Mouse (Mus musculus) neural tube, embryonic 13.5 days (tissue): ENCODE results near the gene Rhoq. TPM values are rescaled to one million over a fixed set of nuclear protein-coding genes. Genes with fewer than 3 reads are reported as not detected.
A peak's percentile ranks its signal among the peaks of the same experiment; 100 is the strongest.

ENCODE experiments used
- ATAC-seq: fragments of 200-750 bp; cut with Nextera tagmentation; 2 replicates; pipeline ENCODE4 v1.8.0; 2017; ENCODE audit warnings: low read depth, mild to moderate bottlenecking, moderate TSS enrichment, moderate library complexity
- H3K27ac ChIP-seq: fragments of 300-500 bp; sonication (generic); replicated peaks from 2 replicates; pipeline ENCODE4 v1.5.1; 2015; ENCODE audit warnings: moderate library complexity, mild to moderate bottlenecking, inconsistent platforms
- H3K27me3 ChIP-seq: fragments of 300-500 bp; sonication (generic); 2 replicates; pipeline ENCODE4 v1.6.1; 2015; ENCODE audit warnings: mild to moderate bottlenecking, inconsistent platforms
- H3K36me3 ChIP-seq: fragments of 300-500 bp; sonication (generic); 2 replicates; pipeline ENCODE4 v1.6.1; 2015; ENCODE audit warnings: mild to moderate bottlenecking, inconsistent platforms
- H3K4me1 ChIP-seq: fragments of 300-500 bp; sonication (generic); replicated peaks from 2 replicates; pipeline ENCODE4 v1.6.1; 2015; ENCODE audit warnings: inconsistent platforms
- H3K4me2 ChIP-seq: fragments of 300-500 bp; sonication (generic); 2 replicates; pipeline ENCODE4 v1.6.1; 2015; ENCODE audit warnings: inconsistent platforms, mild to moderate bottlenecking, moderate library complexity
- H3K4me3 ChIP-seq: fragments of 300-500 bp; sonication (generic); 2 replicates; pipeline ENCODE4 v1.5.1; 2015; ENCODE audit warnings: mild to moderate bottlenecking, inconsistent platforms
- H3K9ac ChIP-seq: fragments of 300-500 bp; sonication (generic); 2 replicates; pipeline ENCODE4 v1.6.1; 2015; ENCODE audit warnings: moderate library complexity, mild to moderate bottlenecking, inconsistent platforms
- H3K9me3 ChIP-seq: fragments of 300-500 bp; sonication (generic); 2 replicates; pipeline ENCODE4 v1.6.1; 2016; ENCODE audit warnings: inconsistent platforms
- WGBS: fragments of 180-500 bp; shearing (Covaris S2); methylation state at CpG from one replicate; pipeline ENCODE4 v1.1.7; 2015; 5-methylcytosine and 5-hydroxymethylcytosine counted together
- polyA plus RNA-seq: library from polyadenylated mRNA; unstranded; fragments of >200 nt; fragmentation: Nextera tagmentation; extraction: Ambion mirVana; gene quantifications from 2 replicates; pipeline ENCODE4 v1.2.1, GENCODE M21; 2015

Gene Rhoq
- 8.7 and 10.5 TPM in 2 replicates for polyA plus RNA-seq

- H3K9ac ChIP-seq = peak within 1 kb of the TSS; percentile 93
- no peaks in the 10 kb centered on the region for H3K27me3 ChIP-seq
- H3K4me2 ChIP-seq = peak within 1 kb of the TSS; percentile 81
- H3K9me3 ChIP-seq = no peaks in the 10 kb centered on the region
- H3K4me1 ChIP-seq = peaks cover 48% of the 10 kb centered on the region
- peak within 1 kb of the TSS; percentile 86 for H3K4me3 ChIP-seq
- peak; percentile 89 for ATAC-seq
- H3K36me3 ChIP-seq = no peaks in the 10 kb centered on the region
- 0% methylated on average over 67 of the region's 86 CpGs for WGBS
- H3K27ac ChIP-seq = peak within 1 kb of the TSS; percentile 89
Observed at GRCm38 (mm10) chr17:86962894-86963585, at the start of gene Rhoq. Gene Rhoq (plus strand): TSS chr17:86963082.

- Histone ChIP-seq H3K4me2 (no peak overlapping the region), H3K36me3 (no peaks in the 10 kb centered on the region), H3K27ac (no peak overlapping the region), H3K4me3 (no peak overlapping the region), H3K27me3 (no peaks in the 10 kb centered on the region), H3K4me1 (no peaks in the 10 kb centered on the region), H3K9ac (no peak overlapping the region), H3K9me3 (no peaks in the 10 kb centered on the region)
- no peak for ATAC-seq
- WGBS = 77% methylated on average over 4 of the region's 4 CpGs
Observed at GRCm38 (mm10) chr17:86915540-86915939, 47.3 kb upstream of the Rhoq start.

DNA sequence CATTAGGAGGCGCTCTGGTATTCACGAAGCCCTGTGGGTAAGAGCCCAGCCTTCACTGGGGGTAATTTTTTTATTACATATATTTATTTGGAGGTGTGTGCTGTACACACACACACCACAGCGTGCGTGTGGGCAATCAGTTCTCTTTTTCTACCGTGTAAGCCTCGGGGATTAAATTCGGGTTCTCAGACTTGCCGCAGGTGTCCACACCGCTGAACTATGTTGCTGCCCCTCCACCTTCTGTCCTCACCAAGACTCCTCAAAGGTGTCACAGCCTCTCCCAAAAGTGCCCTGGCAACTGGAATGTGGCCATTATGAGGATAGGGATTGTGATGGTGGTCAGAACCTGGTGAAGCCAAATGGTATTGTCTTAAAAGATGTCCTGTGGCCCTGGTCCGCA, 45.8 kb upstream of the Rhoq start, which contains the start of gene Tmem247:
TSS of gene Tmem247 (plus strand) at position 301 of the 400 bp plus-strand sequence.
- no peak within 1 kb of the TSS for H3K9ac ChIP-seq
- no peak within 1 kb of the TSS for H3K4me3 ChIP-seq
- H3K27ac ChIP-seq = no peak within 1 kb of the TSS
- WGBS = 89% methylated on average over 10 of the region's 10 CpGs
- no peaks in the 10 kb centered on the region for H3K9me3 ChIP-seq
- no peaks in the 10 kb centered on the region for H3K27me3 ChIP-seq
- no peaks in the 10 kb centered on the region for H3K4me1 ChIP-seq
- H3K36me3 ChIP-seq = no peaks in the 10 kb centered on the region
- H3K4me2 ChIP-seq = no peak within 1 kb of the TSS
- no peak for ATAC-seq

DNA sequence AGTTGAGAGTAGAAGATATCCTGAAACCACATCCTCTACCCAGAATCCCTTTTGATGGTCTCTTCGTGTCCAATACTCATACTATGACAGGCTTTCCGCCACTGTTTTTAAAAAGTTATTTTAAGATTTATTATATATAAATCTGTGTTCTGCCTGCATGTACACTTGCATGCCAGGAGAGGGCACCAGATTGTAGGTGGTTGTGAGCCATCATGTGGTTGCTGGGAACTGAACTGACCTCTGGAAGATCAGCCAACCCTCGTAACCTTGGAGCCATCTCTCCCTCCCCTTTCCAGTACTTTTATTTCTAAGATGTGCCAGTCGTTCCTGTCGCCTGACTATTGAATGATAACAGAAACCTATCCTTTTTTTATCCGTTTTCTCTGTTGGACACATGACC, 44.1 kb upstream of the Rhoq start:
- WGBS = 77% methylated on average over 6 of the region's 6 CpGs
- H3K4me3 ChIP-seq = no peak overlapping the region
- no peak overlapping the region for H3K27ac ChIP-seq
- no peaks in the 10 kb centered on the region for H3K4me1 ChIP-seq
- H3K36me3 ChIP-seq = no peaks in the 10 kb centered on the region
- H3K27me3 ChIP-seq = no peaks in the 10 kb centered on the region
- ATAC-seq = no peak
- no peak overlapping the region for H3K9ac ChIP-seq
- H3K4me2 ChIP-seq = no peak overlapping the region
- no peaks in the 10 kb centered on the region for H3K9me3 ChIP-seq

- Histone ChIP-seq H3K4me2 (no peak overlapping the region), H3K9me3 (no peaks in the 10 kb centered on the region), H3K27ac (no peak overlapping the region), H3K9ac (no peak overlapping the region), H3K4me1 (no peaks in the 10 kb centered on the region), H3K27me3 (no peaks in the 10 kb centered on the region), H3K4me3 (no peak overlapping the region), H3K36me3 (no peaks in the 10 kb centered on the region)
- 82% methylated on average over 11 of the region's 11 CpGs for WGBS
- no peak for ATAC-seq
Observed at GRCm38 (mm10) chr17:86919729-86920128, 43.2 kb upstream of the Rhoq start.

DNA sequence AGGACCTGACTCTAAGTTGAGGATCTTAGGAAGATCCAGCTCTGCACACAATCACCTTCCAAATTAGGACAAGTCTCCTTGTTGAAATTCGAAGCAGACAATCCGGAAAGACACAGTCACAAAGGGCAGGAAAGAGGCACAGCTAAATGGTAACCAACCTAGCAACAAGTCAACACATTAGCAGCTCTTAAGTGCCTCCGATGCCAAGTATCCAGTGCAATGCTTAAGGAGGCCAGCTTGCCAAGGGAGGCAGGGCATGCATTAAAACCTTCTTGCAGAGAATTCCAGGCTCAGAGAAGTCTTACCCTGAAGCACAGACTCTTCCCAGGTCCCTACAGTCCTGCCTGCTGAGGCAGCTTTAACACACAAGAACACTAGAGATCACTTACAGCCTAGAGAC, 38.2 kb upstream of the Rhoq start:
- WGBS = 76% methylated on average over 3 of the region's 3 CpGs
- Histone ChIP-seq H3K36me3 (no peaks in the 10 kb centered on the region), H3K9ac (no peak overlapping the region), H3K27ac (no peak overlapping the region), H3K27me3 (no peaks in the 10 kb centered on the region), H3K4me3 (no peak overlapping the region), H3K9me3 (peaks cover 11% of the 10 kb centered on the region), H3K4me1 (no peaks in the 10 kb centered on the region), H3K4me2 (no peak overlapping the region)
- no peak for ATAC-seq

DNA sequence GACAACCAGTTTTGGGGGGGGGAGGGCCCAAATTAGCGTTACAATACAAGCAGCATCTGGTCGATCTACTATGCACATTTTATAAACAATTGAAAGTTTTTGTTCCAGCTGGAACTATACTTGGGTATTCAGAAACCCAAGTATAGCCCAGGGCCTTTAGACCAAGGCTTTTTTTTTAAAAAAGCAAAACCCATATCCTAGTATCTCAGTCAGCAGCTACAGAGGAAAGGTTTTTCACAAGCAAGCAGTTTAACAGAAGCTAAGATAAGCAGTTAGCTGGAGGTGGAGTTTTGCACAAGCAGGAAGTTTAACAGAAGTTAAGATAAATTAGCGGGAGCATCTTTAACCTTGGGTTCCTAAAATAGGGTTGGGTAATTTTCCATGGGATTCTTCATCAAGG, 36.0 kb upstream of the Rhoq start:
- WGBS = 92% methylated on average over 3 of the region's 3 CpGs

GRCm38 (mm10) chr17:86929355-86929754, 33.5 kb upstream of the Rhoq start:
- 87% methylated on average over 6 of the region's 6 CpGs for WGBS
- H3K27ac ChIP-seq = no peak overlapping the region

More for the DNA sequence above, 36.0 kb upstream of the Rhoq start:
- no peak overlapping the region for H3K9ac ChIP-seq
- no peaks in the 10 kb centered on the region for H3K36me3 ChIP-seq
- no peak overlapping the region for H3K4me2 ChIP-seq
- 0 out of 2 replicates have a peak, but pooled peaks cover 4% of the 10 kb centered on the region for H3K4me1 ChIP-seq
- peaks cover 11% of the 10 kb centered on the region for H3K9me3 ChIP-seq
- H3K27ac ChIP-seq = no peak overlapping the region
- H3K4me3 ChIP-seq = no peak overlapping the region
- ATAC-seq = no peak
- H3K27me3 ChIP-seq = no peaks in the 10 kb centered on the region

DNA sequence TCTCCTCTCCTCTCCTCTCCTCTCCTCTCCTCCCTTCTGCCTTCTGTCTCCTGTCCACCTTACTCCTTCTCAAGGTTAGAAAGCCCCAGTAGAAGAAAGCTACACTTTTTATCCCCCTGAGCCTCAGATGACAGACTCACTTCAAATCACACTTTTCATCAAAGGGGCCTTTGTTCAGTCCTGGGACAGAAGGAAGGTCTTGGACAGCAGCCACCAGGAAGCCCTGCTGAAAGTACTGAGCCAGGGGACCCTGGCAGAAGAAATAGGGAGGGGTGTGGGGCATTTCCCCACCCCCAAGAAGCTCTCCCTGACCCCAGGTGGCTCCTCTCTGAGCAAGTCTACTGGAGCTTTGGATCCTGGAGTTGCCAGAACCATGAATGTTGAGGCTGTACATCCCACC, 32.9 kb upstream of the Rhoq start:
- peaks cover 11% of the 10 kb centered on the region for H3K9me3 ChIP-seq
- H3K27me3 ChIP-seq = no peaks in the 10 kb centered on the region
- no peak for ATAC-seq
- H3K4me3 ChIP-seq = no peak overlapping the region
- no peak overlapping the region for H3K4me2 ChIP-seq
- peaks cover 14% of the 10 kb centered on the region; the same call in 1 of the 2 replicates for H3K4me1 ChIP-seq
- no peak overlapping the region for H3K27ac ChIP-seq
- H3K9ac ChIP-seq = no peak overlapping the region
- H3K36me3 ChIP-seq = no peaks in the 10 kb centered on the region

More at GRCm38 (mm10) chr17:86929355-86929754, 33.5 kb upstream of the Rhoq start:
- no peak overlapping the region for H3K4me2 ChIP-seq
- ATAC-seq = no peak
- H3K4me1 ChIP-seq = peaks cover 14% of the 10 kb centered on the region; the same call in 1 of the 2 replicates
- H3K4me3 ChIP-seq = no peak overlapping the region
- H3K9me3 ChIP-seq = peaks cover 11% of the 10 kb centered on the region
- H3K9ac ChIP-seq = no peak overlapping the region
- H3K36me3 ChIP-seq = no peaks in the 10 kb centered on the region
- H3K27me3 ChIP-seq = no peaks in the 10 kb centered on the region

GRCm38 (mm10) chr17:86932896-86933295, 30.0 kb upstream of the Rhoq start:
- no peak overlapping the region for H3K27ac ChIP-seq
- peak overlapping the region; percentile 17; the same call in 1 of the 2 replicates for H3K4me2 ChIP-seq
- no peak overlapping the region for H3K9ac ChIP-seq
- peaks cover 25% of the 10 kb centered on the region; the same call in 1 of the 2 replicates for H3K4me1 ChIP-seq
- WGBS = 26% methylated on average over 5 of the region's 5 CpGs
- no peaks in the 10 kb centered on the region for H3K9me3 ChIP-seq
- H3K27me3 ChIP-seq = no peaks in the 10 kb centered on the region
- H3K36me3 ChIP-seq = no peaks in the 10 kb centered on the region
- H3K4me3 ChIP-seq = no peak overlapping the region
- ATAC-seq = peak; percentile 45; the same call in 1 of the 2 replicates

DNA sequence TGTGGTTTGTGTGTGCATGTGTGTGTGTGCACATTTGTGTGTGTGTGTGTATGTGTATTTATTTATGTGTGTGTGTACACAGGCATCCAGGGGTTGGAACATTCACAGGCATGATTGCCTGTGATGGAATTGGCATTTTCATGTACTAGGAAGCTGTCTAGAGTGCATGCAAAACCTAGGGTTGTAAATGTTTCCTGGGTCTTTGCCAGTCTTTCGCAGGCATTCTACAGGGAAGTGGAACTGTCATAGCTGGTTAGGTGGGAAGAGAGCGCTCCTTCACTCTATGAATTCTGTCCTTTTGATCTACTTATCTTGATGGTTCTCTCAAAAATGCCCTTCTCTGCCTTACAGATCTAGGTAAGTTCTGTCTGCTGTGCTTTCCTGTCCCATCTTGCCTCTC, 25.8 kb upstream of the Rhoq start:
- H3K4me3 ChIP-seq = no peak overlapping the region
- no peak for ATAC-seq

DNA sequence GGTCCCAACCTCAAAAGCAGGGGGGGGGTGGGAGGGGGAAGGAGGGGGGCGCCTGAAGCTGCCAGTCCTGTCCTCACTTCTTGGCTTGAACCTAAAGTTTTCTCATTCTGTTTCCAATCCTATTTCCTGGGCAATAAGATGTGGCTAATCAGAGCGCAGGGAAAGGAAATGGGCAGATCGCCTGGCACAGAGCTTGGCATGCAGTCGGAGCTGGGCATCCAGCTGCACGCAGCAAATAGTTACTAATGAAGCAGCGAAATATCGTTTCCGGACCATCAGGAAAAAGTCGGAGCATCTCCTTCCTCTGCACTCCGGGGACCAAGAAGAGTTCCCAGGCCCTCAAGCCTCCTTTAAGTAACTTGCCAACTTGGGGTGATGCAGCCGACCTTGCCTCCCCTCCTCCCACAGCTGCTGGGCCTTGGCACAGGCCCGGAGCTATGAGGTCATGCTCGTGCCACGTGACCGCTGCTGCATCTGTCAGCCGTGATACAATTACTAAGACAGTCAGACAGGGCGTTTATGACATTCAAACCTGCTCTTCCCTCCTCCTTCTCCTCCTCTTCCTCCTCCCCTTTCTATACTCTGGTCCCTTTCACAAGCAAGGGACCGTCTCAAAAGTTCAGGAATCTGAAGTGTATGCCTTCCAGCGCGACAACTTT, 25.3 kb upstream of the Rhoq start:
- Histone ChIP-seq H3K27me3 (no peaks in the 10 kb centered on the region), H3K9ac (peak overlapping the region; percentile 59), H3K4me2 (peak overlapping the region; percentile 63), H3K4me1 (peaks cover 24% of the 10 kb centered on the region), H3K36me3 (no peaks in the 10 kb centered on the region), H3K9me3 (no peaks in the 10 kb centered on the region), H3K4me3 (peak overlapping the region; percentile 41), H3K27ac (peak overlapping the region; percentile 49)
- ATAC-seq = peak; percentile 90
- WGBS = 4% methylated on average over 20 of the region's 20 CpGs

More for the DNA sequence above, 25.8 kb upstream of the Rhoq start:
- Histone ChIP-seq H3K9me3 (no peaks in the 10 kb centered on the region), H3K36me3 (no peaks in the 10 kb centered on the region), H3K4me1 (peaks cover 26% of the 10 kb centered on the region), H3K27ac (no peak overlapping the region; the same call in 1 of the 2 replicates), H3K4me2 (peak overlapping the region; percentile 63), H3K27me3 (no peaks in the 10 kb centered on the region), H3K9ac (peak overlapping the region; percentile 59; the same call in 1 of the 2 replicates)
- WGBS = 71% methylated on average over 2 of the region's 2 CpGs
